Mouse (Mus musculus) left cerebral cortex, postnatal 14 days (tissue): ENCODE results near the gene Ptpn3. TPM values are rescaled to one million over a fixed set of nuclear protein-coding genes. Genes with fewer than 3 reads are reported as not detected.
"Not testable (repeated sequence)": the region's sequence is repeated elsewhere in the genome, so short reads cannot be mapped to it uniquely, and the experiment has no call there.

Experiments used
- DNase-seq, 2 experiments: peaks; one replicate each; pipeline ENCODE4 v3.0.0; 2021 to 2022; ENCODE audit warnings: low spot score in 2 of 2, mixed read lengths in 1 of 2
- intact Hi-C: fragments of 180-260 bp; cut with DNase I; formaldehyde crosslinking; loops from one replicate; pipeline ENCODE4 v1.15.1; 2025
- total RNA-seq, 2 experiments: library from RNA; stranded (reverse); gene quantifications; 2 replicates each; pipeline ENCODE4 v1.2.3; 2021

Ptpn3 gene
- total RNA-seq, 2 experiments from 2014 or later, result 37.9 to 51.9 TPM

DNA sequence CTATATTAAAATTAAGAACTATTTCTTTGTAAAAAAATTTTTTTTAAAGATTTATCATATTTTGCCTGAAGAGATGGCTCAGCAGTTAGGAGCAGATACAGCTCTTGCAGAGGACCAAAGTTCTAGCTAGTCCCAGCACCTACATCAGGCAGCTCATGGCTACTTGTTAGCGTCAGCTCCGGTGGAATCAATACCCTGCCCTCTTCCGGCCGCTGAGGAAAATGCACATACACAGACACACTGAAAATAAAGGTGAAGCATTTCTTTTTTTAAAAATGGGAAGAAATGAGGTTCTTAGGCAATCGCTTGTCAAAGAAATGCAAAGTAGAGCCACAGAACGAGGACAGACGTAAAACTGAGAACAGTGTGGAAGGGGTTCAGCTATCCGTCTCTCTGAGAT lies 30.6 kb downstream of the Ptpn3 start:
- intact Hi-C loops, result loop anchor here (10.0 kb wide), 1 partner anchor 256 kb away; no protein-coding TSS in a partner anchor
- no peak for DNase-seq

DNA sequence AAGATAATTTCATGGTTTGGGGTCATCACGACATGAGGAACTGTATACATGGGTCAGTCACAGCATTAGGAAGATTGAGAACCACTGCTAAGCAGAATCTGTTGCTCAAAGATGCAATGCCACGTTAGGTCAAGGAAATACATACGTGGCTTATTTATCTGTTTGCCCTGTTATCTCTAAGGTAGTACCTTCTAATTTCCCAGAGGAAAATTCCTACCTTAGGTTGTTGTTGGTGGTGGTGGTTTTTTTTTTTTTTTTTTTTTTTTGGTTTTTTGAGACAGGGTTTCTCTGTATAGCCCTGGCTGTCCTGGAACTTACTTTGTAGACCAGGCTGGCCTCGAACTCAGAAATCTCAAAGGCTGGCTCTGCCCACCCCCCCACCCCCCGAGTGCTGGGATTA lies 31.1 kb downstream of the Ptpn3 start:
- intact Hi-C loops, result loop anchor here (10.0 kb wide), 1 partner anchor 256 kb away; no protein-coding TSS in a partner anchor

DNA sequence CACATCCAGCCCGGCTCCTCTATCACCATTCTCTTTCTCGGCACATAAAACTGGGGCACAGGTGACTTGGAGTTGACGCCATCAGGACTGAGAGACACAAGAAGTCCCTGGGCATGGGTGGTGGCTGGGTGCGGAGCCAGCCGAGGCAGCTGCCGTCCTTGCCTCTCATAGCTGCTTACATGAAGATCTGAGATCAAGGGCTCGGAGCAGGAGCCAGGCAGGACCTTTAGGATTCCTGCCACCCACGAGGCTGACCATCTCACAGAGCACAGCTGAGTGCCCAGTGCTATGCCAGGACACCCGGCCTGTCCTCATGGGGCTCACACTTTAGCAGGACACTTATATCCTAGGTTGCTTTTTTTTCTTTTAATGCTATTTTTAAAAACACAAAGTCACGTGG lies 32.3 kb downstream of the Ptpn3 start:
- intact Hi-C loops, result no loop called here
- no peak for DNase-seq

More for the DNA sequence above, 31.1 kb downstream of the Ptpn3 start:
- not testable (repeated sequence) for DNase-seq

DNA sequence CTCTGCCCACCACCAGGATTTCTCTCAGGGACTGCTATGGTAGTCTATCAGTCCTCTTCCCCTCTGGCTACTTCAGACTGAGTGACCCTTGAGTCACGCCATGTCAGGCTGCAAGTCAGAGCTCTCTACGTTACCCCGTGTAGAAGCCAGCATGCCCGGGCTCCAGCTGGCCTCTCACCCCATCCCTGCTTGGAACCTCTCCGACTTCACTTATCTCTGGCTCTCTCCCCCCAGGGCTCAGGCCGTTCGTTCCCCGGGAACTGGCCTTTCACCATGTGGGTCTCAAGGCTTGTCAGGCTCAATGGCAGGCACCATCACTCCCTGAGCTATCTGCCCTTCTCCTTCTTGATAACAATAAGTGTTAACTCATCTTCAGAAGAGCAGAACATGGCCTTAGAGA lies 33.3 kb downstream of the Ptpn3 start:
- no peak for DNase-seq
- intact Hi-C loops, result no loop called here

DNA sequence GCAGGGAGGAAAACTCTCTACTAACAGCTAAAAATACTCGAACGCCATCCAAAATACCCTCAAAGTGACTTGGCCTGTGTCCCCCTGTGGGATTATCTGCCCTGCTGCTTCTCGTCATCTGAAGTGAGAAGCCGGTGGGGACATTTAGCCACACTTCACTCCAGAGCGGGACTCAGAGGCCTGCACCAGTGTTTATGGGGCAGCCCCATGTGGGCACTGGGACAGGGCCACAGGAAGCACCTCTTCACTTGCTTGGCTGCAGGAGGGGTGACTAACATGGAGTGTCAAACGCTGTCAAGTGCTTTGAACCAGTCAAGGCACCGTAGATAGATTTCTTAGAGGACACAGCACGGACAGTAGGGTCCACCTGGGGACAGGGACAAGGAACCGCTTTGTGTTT lies 35.2 kb downstream of the Ptpn3 start:
- intact Hi-C loops, result no loop called here
- DNase-seq, result no peak

DNA sequence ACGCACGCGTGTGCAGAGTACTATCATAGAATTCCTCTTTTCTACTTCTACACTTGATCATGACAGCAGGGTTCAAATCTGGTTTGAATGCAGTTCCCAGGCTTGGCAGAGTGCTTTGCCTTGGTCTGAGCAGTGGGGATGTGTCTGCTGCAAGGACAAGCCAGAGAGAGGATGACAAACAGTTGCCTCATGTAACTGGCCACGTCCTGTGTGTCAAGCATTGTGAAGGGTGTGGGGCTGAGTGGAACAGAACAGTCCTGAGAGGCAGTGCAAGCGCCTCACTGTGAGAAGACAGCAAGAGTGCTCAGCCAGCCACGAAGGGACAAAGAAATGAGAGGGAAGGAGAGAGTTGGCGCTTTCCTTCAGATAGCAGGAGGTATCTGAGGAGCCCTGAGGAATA lies 37.9 kb downstream of the Ptpn3 start:
- no peak for DNase-seq
- intact Hi-C loops, result no loop called here

DNA sequence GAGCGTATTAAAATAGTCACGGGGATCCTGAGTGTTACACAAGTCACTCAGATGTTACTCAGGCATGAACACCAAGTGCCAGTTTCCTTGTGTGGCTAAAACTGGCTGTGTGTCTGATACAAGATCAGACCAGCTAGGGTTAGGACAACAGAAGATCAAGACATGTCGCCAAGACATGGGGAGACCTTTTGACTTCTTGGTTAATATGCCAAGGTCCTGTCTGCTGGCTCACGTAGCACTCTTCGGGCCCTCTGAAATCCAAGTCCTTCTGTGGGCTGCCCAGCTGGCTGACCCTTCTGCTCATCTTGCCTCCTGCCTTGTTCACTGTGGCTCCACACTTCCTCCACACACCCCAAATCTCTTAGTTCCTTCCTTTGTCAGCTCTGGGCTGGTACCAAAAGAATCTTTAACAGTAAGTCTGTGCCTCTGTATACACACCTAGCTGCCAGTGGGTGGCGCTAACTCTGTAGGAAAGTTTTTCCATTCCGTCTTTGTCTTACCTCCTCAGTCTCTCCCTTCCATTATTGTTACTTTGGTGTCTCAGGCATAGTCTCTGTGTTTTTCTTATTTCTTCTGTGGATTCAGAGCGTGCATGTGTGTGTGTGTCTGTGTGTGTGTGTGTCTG lies 38.5 kb downstream of the Ptpn3 start:
- DNase-seq, result peak in 1 of 2 experiments; percentile 27
- intact Hi-C loops, result no loop called here

DNA sequence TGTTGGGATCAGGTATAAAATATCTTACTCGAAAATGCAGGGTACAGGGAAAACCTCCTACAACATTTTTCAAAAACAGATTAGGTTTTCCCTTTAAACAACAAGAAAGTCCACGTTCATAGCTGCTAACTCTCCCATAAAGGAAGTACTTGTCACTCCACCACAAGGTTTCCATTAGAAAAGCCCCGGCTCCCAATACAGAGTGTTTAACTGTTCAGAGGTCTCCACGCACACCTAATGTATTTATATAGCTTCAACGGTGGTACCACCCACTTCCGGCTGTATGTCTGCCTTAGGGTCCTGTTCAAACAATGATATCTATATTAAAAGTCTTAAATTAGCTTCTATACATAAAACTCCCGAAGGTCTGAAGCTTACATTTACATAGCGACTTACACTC lies 39.2 kb downstream of the Ptpn3 start:
- no peak for DNase-seq
- intact Hi-C loops, result no loop called here

DNA sequence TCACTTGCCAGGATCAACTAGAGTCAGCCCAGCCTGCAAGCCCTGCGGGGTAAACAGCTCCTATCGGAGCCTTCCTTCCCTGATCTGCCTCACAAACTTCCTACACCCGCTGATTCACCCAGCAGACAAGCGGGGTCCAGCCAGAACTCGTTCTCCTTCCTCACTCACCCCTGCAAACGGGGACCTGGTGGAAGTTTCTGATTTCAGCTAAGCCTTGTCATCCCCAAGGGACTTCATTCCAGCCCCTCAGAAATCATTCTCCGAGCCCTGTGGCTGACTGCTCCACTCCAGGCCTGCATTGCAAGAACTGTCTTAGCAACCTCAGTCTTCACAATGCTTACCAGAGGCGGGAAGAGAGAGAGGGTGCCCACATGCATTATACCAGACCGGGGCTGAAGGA lies 39.8 kb downstream of the Ptpn3 start:
- no peak for DNase-seq
- intact Hi-C loops, result no loop called here

DNA sequence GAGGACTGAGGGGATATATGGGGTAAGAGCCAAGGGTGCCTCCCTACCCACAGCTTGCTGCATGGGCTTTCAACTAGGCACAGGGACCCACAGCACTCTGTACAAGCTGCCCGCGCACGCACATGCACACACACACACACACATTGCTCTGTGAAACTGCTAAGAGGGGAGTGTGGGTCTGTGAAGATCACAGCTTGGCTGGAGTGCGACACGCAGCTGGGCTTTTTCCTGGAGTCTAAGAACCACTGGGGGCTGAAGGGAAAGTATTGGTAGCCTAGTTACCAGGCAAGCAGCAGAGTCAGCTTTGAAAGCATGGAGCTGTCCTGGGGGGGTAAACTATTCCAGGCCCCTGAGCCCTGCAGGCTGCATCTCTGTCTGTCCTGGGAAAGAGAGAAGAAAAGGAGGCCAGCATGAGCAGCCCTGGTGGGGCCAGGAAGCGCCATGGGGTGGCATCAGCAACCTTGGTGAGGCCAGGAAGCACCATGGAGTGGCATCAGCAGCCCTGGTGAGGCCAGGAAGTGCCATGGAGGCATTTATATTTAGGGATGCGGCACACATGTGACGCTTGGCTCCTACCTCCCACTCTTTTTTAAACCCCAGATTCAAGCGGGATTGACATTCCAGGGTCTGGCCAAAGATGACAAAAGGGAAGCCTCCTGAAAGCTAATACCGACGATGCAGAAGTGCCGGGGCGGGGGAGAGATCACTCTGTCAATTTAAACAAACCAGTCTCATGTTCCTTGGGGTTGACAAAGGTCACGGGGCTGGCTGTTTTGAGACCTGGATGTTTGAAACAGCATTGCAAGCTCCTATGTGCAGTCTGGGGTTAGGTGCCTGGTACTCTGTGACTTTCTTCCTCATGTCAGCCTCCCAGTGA lies 43.2 kb downstream of the Ptpn3 start:
- intact Hi-C loops, result no loop called here
- peak in 1 of 2 experiments; percentile 31 for DNase-seq

DNA sequence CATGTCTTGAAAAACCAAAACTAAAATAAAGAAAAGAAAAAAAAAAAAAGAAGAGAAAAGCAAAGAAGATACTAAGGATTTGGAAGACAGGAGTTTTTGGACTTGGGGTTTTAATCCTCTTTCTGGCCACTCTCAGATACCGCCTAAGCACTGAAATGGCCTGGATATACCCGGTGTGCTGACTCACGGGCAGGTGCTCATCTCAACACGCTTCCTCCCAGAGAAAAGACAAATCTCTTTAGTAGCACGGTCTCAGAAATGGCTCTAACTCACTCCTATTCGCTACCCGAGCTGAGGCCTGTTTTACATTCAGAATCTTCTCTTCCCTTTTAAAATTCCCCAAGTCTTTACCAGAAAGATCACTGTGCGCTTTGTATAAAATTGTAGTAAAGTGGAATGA lies 44.2 kb downstream of the Ptpn3 start:
- intact Hi-C loops, result no loop called here
- DNase-seq, result no peak

DNA sequence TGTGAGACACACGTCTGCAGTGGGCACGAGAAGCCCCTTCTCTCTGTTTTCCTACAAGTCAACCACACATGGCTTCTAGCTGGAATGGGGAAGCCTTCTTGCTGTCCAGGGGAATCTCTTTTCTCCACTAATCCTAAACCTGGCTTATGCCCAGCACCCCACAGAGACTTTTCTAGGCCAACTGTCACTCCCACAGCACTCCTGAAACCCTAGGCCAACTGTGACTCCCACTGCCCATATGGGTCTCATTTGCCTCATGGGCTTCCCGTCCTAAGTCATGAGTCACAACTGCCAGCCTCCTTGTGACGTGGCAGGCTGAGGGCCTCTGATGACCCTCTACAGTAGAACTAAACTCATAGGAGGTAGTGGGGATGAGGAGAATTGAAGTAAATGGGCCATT lies 44.9 kb downstream of the Ptpn3 start:
- no peak for DNase-seq
- intact Hi-C loops, result no loop called here

DNA sequence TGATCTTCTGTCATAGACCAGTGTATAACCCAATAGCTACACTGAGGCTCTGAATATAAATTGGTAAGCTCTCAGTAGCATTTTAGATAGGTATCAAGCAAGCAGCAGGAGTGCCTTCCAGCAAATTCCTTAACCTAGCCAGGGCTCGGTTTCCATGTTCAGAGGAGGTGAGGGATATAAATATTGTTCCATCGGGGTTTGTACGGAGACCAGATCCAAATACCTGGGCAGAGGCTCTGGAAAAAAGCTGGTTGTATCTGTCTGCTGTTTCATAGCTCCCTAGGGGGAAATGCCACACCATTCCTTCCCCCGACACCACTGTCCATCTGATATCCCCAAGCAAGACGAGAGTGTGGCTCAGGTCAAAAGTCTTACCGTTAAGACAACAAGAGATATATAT lies 47.2 kb downstream of the Ptpn3 start:
- intact Hi-C loops, result no loop called here
- no peak for DNase-seq

DNA sequence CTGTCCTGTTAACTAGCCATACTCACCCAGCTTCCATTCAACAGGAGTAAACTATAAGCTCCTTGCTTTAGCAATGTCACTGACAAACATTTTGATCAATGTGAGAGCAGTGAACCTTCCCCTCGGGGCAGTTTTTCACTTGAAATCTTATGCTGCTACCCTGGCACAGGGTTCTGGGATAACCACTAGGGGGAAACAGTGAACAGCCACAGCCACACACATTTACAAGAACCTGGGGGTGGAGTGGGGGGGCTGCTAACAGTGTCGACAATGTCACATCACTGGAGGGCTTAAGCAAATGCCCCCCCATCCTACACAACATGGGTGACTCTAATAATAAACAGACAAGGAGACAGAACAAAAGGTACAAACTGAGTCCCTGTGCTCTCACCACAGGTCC lies 51.0 kb downstream of the Ptpn3 start:
- intact Hi-C loops, result no loop called here
- peak; percentile 16 to 44 for DNase-seq

DNA sequence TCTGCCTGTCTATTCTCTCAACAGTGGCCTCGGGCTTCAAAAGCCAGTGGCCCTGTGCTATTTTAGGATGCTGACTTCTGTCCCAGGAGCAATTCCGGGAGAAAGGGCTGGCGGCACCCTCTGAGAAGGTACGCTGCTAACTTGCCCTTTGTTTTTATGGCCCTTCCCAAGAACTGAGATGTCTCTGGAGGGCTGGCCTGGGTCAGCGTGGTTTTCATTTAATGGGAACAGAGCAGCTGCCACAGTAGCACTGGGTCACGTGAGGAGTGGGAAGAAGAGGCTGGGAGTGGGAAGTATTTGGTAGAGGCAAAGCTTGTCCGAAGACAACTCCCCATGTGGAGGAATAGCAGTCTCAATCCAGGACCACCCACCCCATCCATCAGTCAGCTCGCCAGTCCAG lies 52.5 kb downstream of the Ptpn3 start:
- intact Hi-C loops, result no loop called here
- DNase-seq, result no peak

DNA sequence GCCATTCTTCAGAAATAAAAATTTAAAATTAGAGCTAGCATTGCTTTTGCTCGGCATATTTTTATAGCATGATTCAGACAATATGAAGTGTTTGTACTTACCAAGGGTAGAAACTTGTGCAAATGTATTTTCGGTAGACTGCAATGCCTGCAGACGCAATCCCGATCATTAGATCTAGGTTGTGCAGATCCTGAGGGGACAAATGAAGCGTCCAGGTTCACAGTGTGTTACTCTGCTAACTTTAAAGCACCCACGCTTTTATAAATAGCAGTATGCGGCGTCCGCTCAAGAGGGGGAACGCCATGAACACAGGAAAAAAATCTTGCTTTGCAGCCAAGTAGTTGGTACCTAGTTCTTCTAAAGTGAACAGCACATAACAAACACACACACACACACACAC lies 56.8 kb downstream of the Ptpn3 start:
- DNase-seq, result peak; percentile 30 to 42
- intact Hi-C loops, result no loop called here

DNA sequence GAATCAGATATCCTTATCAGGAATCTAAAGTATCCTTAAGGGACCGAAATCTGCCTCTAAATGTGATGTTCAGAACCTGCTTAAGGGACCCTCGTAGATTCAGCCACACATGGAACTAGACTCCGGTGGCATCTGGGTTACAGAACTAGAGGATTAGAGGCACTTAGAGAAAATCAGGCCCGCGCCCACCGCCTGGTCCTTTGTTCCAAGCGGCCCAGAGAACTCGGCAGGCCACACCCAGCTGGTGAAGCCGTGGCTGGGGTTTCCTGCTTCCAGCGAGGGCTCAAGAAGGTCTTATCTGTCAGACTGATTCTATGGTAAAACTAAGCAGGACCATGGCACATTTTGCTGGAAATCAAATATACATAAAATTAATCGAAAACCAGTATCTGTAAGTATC lies 58.3 kb downstream of the Ptpn3 start:
- intact Hi-C loops, result no loop called here

DNA sequence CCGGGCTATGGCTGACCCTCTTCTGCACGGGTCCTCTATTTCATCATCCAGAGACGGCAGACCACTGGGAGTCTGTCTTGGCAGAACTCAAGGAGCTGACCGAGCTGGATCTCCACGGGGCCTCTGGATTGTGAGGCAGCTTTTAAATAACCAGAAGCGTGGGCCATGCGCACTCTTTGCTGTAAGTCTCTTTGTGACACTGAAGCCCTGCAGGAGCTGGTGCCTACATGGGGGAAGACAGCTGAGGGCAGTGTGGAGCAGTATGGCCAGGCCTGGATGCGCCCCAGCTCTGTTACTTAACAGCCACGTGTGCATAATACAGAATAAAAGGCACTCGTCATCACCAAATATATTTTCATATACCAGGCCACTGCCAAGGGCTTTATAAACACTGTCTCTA lies 60.7 kb downstream of the Ptpn3 start:
- DNase-seq, result peak; percentile 16 to 53
- intact Hi-C loops, result no loop called here

More for the DNA sequence above, 58.3 kb downstream of the Ptpn3 start:
- no peak for DNase-seq

DNA sequence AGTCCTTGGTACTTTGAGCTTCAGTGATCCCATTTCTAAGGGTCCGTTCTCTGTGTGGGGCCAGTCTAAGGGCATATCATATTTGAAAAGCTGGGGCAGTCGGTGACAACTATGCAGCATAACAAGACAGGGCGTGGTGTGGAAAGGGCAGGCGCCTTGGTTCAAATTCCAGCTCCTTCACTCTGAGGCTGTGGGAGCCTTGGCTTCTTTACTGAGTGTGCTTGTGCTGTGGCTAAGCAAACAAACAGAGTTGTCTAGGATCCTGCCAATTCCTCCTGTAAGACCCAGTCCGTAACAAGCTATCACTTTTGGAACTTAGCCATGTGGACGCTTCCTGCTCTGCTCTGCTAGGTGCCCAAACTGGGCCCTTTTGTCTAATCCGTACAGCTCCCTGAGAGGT lies 61.5 kb downstream of the Ptpn3 start:
- intact Hi-C loops, result no loop called here

DNA sequence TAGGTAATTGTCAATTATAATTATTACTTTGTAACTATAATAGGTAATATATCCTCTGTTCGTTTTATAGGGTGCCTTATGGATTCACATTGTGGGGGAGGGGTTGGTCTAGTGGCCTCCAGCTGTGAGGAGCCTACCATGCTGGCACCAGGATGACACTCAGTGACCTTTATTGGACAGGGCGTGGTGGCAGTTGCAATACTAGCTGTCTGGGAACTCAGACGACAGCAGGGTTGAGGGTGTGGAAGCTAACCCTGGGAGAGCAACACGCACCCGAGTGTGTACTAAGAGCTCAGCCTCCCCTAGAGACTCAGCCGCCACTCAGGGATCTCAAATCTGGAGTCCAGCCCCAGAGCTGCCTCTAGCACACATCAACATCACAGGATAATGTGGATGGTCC lies 62.5 kb downstream of the Ptpn3 start:
- DNase-seq, result no peak
- intact Hi-C loops, result no loop called here

More for the DNA sequence above, 61.5 kb downstream of the Ptpn3 start:
- DNase-seq, result no peak

DNA sequence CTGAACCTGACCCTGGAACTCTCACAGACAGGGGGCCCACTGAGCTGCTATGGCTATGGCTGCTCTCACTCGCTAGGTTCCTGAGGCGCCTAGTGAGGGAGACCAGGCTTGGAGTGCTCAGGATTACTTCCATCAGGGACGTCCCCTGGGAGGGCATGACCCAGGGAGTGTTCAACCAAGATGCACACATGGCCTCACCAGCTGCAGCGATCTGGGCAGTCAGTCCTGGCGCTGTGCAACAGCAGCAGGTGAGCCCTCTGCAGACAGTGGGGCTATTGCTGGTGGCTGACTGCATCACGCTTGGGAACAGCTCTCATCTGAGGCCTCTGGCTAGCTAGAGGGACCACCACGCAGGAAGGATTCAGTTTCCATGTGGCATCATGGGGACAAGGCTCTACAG lies 63.5 kb downstream of the Ptpn3 start:
- DNase-seq, result no peak
- intact Hi-C loops, result no loop called here
